Comparison of ENCODE assay signal across 28 mouse cellular contexts in the genomic region with DNA sequence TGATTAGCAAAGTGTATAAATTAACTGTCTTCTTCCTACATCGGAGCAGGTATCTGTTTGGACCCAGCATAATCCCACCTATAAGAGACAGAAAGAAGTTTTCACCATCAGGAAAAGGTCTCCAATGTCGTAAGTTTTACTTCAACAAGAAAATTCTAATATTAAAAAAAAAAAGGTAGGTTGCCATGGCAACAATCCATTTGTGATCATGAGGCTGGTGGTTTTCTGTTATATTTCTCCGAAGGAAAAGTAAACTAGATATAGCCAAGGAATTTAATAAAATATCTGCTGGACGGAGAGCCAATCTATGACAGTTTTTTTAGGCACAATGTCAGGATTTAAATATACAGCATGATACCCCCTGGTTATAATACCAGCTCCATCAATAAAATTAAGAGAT.
A peak's percentile ranks its signal among the peaks of the same experiment; 100 is the strongest.
DNase-seq lines count a peak whose midpoint lies in the region; ATAC-seq and TF ChIP-seq lines count a peak whose summit lies in the region.
"Had no signal": no experiment of that assay in that cellular context is flagged by ENCODE, and none has a peak within 500 bp of the region (broad histone marks: within the 10 kb centered on the region; RNA-seq: fewer than 3 reads in every experiment).

No protein-coding gene starts in this region.

- 83% methylated on average over 4 of the region's 4 CpGs for WGBS in midbrain, embryonic 13.5 days
- 49% methylated on average over 4 of the region's 4 CpGs for WGBS in midbrain, postnatal 0 days

- TF ChIP-seq CTCF in midbrain, postnatal 0 days (IDR thresholded peaks at IDR 0.05) = no peak
- no peak for TF ChIP-seq CTCF in brain, embryonic 14.5 days (IDR thresholded peaks at IDR 0.05; ENCODE audit: borderline replicate concordance, extremely low read depth, insufficient read depth, insufficient read length)

- no peak overlapping the region for H3K4me3 ChIP-seq in midbrain, embryonic 13.5 days (replicated peaks)
- no peak overlapping the region for H3K4me3 ChIP-seq in midbrain, postnatal 0 days (ENCODE audit: low read depth, low read length)
- H3K4me3 ChIP-seq: embryonic facial prominence, embryonic 10.5 days; embryonic facial prominence, embryonic 13.5 days; erythroblast, embryonic 14.5 days; forebrain, embryonic 12.5 days; gastrocnemius, adult 2 months; heart, embryonic 12.5 days; heart, embryonic 15.5 days; intestine, embryonic 15.5 days had no signal

- H3K9ac ChIP-seq in midbrain, embryonic 13.5 days (replicated peaks) = no peak overlapping the region
- H3K9ac ChIP-seq in midbrain, postnatal 0 days (replicated peaks; ENCODE audit: low read length, poor library complexity, severe bottlenecking) = no peak overlapping the region
- H3K9ac ChIP-seq: embryonic facial prominence, embryonic 13.5 days; forebrain, embryonic 12.5 days; heart, embryonic 12.5 days; heart, embryonic 15.5 days; hindbrain, embryonic 14.5 days; intestine, embryonic 15.5 days had no signal

- H3K27me3 ChIP-seq in midbrain, embryonic 13.5 days = no peaks in the 10 kb centered on the region
- H3K27me3 ChIP-seq in midbrain, postnatal 0 days (ENCODE audit: insufficient read depth, low read length) = no peaks in the 10 kb centered on the region
- H3K27me3 ChIP-seq: CH12.LX; embryonic facial prominence, embryonic 13.5 days; forebrain, embryonic 12.5 days; heart, embryonic 12.5 days; heart, embryonic 15.5 days; intestine, embryonic 15.5 days had no signal

- no peaks in the 10 kb centered on the region for H3K9me3 ChIP-seq in midbrain, embryonic 13.5 days
- no peaks in the 10 kb centered on the region for H3K9me3 ChIP-seq in midbrain, postnatal 0 days (ENCODE audit: low read length)
- H3K9me3 ChIP-seq: embryonic facial prominence, embryonic 10.5 days; embryonic facial prominence, embryonic 13.5 days; forebrain, embryonic 12.5 days; heart, embryonic 12.5 days; heart, embryonic 15.5 days; intestine, embryonic 15.5 days had no signal

- intact Hi-C loops in heart, postnatal 36 days (cut with DNase I) = no loop called here

- ATAC-seq in midbrain, embryonic 13.5 days = no peak
- no peak for ATAC-seq in midbrain, postnatal 0 days (ENCODE audit: low FRiP score)
- ATAC-seq: intestine, embryonic 15.5 days had no signal

- H3K4me2 ChIP-seq in midbrain, embryonic 13.5 days (replicated peaks) = no peak overlapping the region
- no peak overlapping the region for H3K4me2 ChIP-seq in midbrain, postnatal 0 days (ENCODE audit: low read depth, low read length, poor library complexity, severe bottlenecking)
- H3K4me2 ChIP-seq: embryonic facial prominence, embryonic 13.5 days; forebrain, embryonic 12.5 days; heart, embryonic 12.5 days; heart, embryonic 15.5 days; hindbrain, embryonic 14.5 days; intestine, embryonic 15.5 days had no signal

- no peak for TF ChIP-seq POLR2A in brain, embryonic 14.5 days (IDR thresholded peaks at IDR 0.05; ENCODE audit: borderline replicate concordance, extremely low read depth, insufficient read depth, insufficient read length, poor library complexity, severe bottlenecking)

- no peaks in the 10 kb centered on the region for H3K36me3 ChIP-seq in midbrain, embryonic 13.5 days
- no peaks in the 10 kb centered on the region for H3K36me3 ChIP-seq in midbrain, postnatal 0 days (ENCODE audit: insufficient read depth, low read length)
- H3K36me3 ChIP-seq: embryonic facial prominence, embryonic 10.5 days; embryonic facial prominence, embryonic 13.5 days; forebrain, embryonic 12.5 days; heart, embryonic 12.5 days; heart, embryonic 15.5 days; intestine, embryonic 15.5 days had no signal

- H3K4me1 ChIP-seq in midbrain, embryonic 13.5 days (replicated peaks) = peaks cover 9% of the 10 kb centered on the region; the same call in 1 of the 2 replicates
- no peaks in the 10 kb centered on the region for H3K4me1 ChIP-seq in midbrain, postnatal 0 days (ENCODE audit: insufficient read depth, low read length)
- H3K4me1 ChIP-seq: forebrain, embryonic 12.5 days; heart, embryonic 12.5 days; heart, embryonic 15.5 days; intestine, embryonic 15.5 days had no signal

- 0 out of 2 replicates have a peak overlapping the region, but pooled peaks have one; percentile 26 for H3K27ac ChIP-seq in midbrain, embryonic 13.5 days
- H3K27ac ChIP-seq in midbrain, postnatal 0 days (ENCODE audit: low read depth, low read length) = no peak overlapping the region
- H3K27ac ChIP-seq: embryonic facial prominence, embryonic 10.5 days; embryonic facial prominence, embryonic 13.5 days; forebrain, embryonic 12.5 days; gastrocnemius, adult 2 months; heart, embryonic 15.5 days; intestine, embryonic 15.5 days had no signal

- DNase-seq in heart, adult 11 months = peak; percentile 2
- DNase-seq in heart, postnatal 36 days = no peak
- DNase-seq in midbrain, postnatal 0 days (ENCODE audit: low spot score) = no peak
- peak; percentile 27 for DNase-seq in brain, embryonic 14.5 days (ENCODE audit: low read depth)
- DNase-seq in thymus, postnatal 0 days (ENCODE audit: low spot score) = no peak
- DNase-seq: adrenal gland, adult 2 months; adrenal gland, postnatal 14 days; B cell, adult 2 months; cerebellum, adult 11-12 months; cerebellum, adult 8-10 months; cerebellum, postnatal 10 days; cerebellum, postnatal 36 days; embryo, embryonic 11 days; gastrocnemius, adult 2 months; gastrocnemius, postnatal 14 days; heart, adult 18-20 months; heart, postnatal 10 days; heart, postnatal 4 days had no signal

Comparison
In these comparisons a context has a peak if more than half of its experiments do, and no peak if none do; other contexts are left out.
1. DNase-seq: peak in heart, adult 11 months (single experiment) and brain, embryonic 14.5 days (single experiment); none in heart, postnatal 36 days (0 of 2), midbrain, postnatal 0 days (single experiment) and thymus, postnatal 0 days (single experiment).